Mouse (Mus musculus) midbrain, embryonic 12.5 days (tissue): ENCODE data around the gene Ccl24. TPM values are rescaled to one million over a fixed set of nuclear protein-coding genes. Genes with fewer than 3 reads are reported as not detected.

Source experiments
- ATAC-seq: fragments of 200-750 bp; cut with Nextera tagmentation; 2 replicates; pipeline ENCODE4 v1.8.0; 2017; ENCODE audit warnings: low read depth, moderate TSS enrichment, moderate library complexity; ENCODE audit not compliant: low FRiP score
- H3K27ac ChIP-seq: fragments of 300-500 bp; sonication (generic); replicated peaks from 2 replicates; pipeline ENCODE4 v1.5.1; 2016; ENCODE audit warnings: mild to moderate bottlenecking
- H3K27me3 ChIP-seq: fragments of 300-500 bp; sonication (generic); 2 replicates; pipeline ENCODE4 v1.6.1; 2016; ENCODE audit warnings: mild to moderate bottlenecking
- H3K36me3 ChIP-seq: fragments of 300-500 bp; sonication (generic); 2 replicates; pipeline ENCODE4 v1.6.1; 2016
- H3K4me1 ChIP-seq: fragments of 300-500 bp; sonication (generic); 2 replicates; pipeline ENCODE4 v1.6.1; 2016
- H3K4me2 ChIP-seq: fragments of 300-500 bp; sonication (generic); replicated peaks from 2 replicates; pipeline ENCODE4 v1.6.1; 2016; ENCODE audit warnings: mild to moderate bottlenecking, moderate library complexity
- H3K4me3 ChIP-seq: fragments of 300-500 bp; sonication (generic); 2 replicates; pipeline ENCODE4 v1.5.1; 2016; ENCODE audit warnings: mild to moderate bottlenecking
- H3K9ac ChIP-seq: fragments of 300-500 bp; sonication (generic); replicated peaks from 2 replicates; pipeline ENCODE4 v1.6.1; 2016; ENCODE audit warnings: mild to moderate bottlenecking, moderate library complexity
- H3K9me3 ChIP-seq: fragments of 300-500 bp; sonication (generic); 2 replicates; pipeline ENCODE4 v1.6.1; 2016; ENCODE audit warnings: mild to moderate bottlenecking
- WGBS: fragments of 180-500 bp; shearing (Covaris S2); methylation state at CpG from one replicate; pipeline ENCODE4 v1.1.7; 2016; 5-methylcytosine and 5-hydroxymethylcytosine counted together
- polyA plus RNA-seq: library from polyadenylated mRNA; unstranded; fragments of >200 nt; fragmentation: Nextera tagmentation; extraction: Ambion mirVana; gene quantifications from 2 replicates; pipeline ENCODE4 v1.2.1, GENCODE M21; 2016

The Ccl24 gene
- polyA plus RNA-seq, 1 experiment from 2014 or later: 4.8 TPM

DNA sequence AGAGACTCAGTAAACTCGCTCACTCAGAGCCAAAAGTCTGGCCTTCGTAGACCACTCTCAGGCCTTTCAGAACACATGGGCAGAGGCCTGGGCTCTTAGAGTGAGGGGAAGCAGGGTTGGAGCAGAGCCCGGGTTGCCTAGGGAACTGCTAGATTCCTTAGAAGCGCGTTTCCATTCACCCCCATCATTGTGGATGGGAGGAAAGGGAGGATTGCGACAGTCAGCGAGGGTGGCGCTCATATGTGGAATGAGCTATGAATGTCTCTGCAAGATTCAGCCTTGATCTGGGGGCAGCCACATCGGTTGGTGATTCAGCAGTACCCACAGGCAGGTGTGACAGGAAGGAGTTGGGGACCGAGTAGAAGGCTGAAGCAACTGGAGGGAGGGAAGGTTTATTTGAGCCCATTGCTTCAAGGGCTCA, 6.5 kb upstream of the Ccl24 start:
- no peak overlapping the region for H3K4me3 ChIP-seq
- H3K4me1 ChIP-seq: no peaks in the 10 kb centered on the region
- H3K36me3 ChIP-seq: no peaks in the 10 kb centered on the region
- 87% methylated on average over 10 of the region's 10 CpGs for WGBS
- H3K27me3 ChIP-seq: peaks cover 3% of the 10 kb centered on the region; the same call in 1 of the 2 replicates
- H3K9ac ChIP-seq: no peak overlapping the region
- no peak overlapping the region for H3K27ac ChIP-seq
- no peaks in the 10 kb centered on the region for H3K9me3 ChIP-seq
- no peak for ATAC-seq
- no peak overlapping the region for H3K4me2 ChIP-seq

GRCm38 (mm10) chr5:135576055-135576454, 3.2 kb upstream of the Ccl24 start:
- H3K4me1 ChIP-seq: no peaks in the 10 kb centered on the region
- no peak for ATAC-seq
- H3K27ac ChIP-seq: no peak overlapping the region
- peaks cover 3% of the 10 kb centered on the region; the same call in 1 of the 2 replicates for H3K27me3 ChIP-seq
- 68% methylated on average over 4 of the region's 4 CpGs for WGBS
- H3K36me3 ChIP-seq: no peaks in the 10 kb centered on the region
- no peak overlapping the region for H3K4me2 ChIP-seq
- no peak overlapping the region for H3K4me3 ChIP-seq
- H3K9me3 ChIP-seq: no peaks in the 10 kb centered on the region
- H3K9ac ChIP-seq: no peak overlapping the region

GRCm38 (mm10) chr5:135568698-135569097, 4.2 kb downstream of the Ccl24 start:
- H3K4me3 ChIP-seq: no peak overlapping the region
- no peak overlapping the region for H3K27ac ChIP-seq
- no peaks in the 10 kb centered on the region for H3K4me1 ChIP-seq
- no peaks in the 10 kb centered on the region for H3K27me3 ChIP-seq
- H3K9ac ChIP-seq: no peak overlapping the region
- 74% methylated on average over 6 of the region's 6 CpGs for WGBS
- H3K9me3 ChIP-seq: no peaks in the 10 kb centered on the region
- no peaks in the 10 kb centered on the region for H3K36me3 ChIP-seq
- no peak for ATAC-seq
- H3K4me2 ChIP-seq: no peak overlapping the region

DNA sequence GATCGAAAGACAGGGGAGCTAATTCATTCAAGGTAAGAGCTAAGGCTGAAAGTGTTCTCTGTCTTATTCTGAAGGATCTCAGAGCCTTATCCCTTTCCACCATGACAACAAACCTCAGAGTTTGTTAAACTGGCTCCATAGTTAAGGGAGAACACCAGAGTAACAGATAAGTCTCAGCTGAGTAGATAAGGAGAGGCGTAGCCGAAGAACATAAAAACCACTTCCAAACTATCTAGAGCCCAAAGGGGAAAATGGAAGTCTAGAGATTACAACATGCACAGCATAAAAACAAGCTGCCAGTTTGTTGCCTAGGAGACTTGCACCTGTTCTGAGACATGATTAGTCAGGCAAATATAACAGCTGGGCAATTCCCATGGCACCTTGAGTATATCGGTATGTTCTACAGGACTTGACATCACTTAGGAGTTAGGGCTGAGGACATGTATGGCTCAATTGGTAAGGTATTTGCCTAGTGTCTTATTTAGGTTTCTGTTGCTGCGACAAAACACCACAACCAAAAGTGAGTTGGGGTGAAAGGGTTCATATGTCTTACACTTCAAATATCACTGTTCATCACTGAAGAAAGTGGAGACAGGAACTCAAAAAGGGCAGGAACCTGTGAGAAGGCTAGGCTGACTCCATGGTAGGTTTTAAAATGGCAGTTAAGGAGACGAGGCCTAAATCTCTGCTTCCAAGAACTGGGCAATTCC, 5.1 kb downstream of the Ccl24 start:
- Histone ChIP-seq H3K36me3 (no peaks in the 10 kb centered on the region), H3K4me1 (no peaks in the 10 kb centered on the region), H3K4me2 (no peak overlapping the region), H3K27ac (no peak overlapping the region), H3K4me3 (no peak overlapping the region), H3K9ac (no peak overlapping the region), H3K27me3 (no peaks in the 10 kb centered on the region), H3K9me3 (no peaks in the 10 kb centered on the region)
- ATAC-seq: no peak
- WGBS: 94% methylated on average over 6 of the region's 6 CpGs

GRCm38 (mm10) chr5:135563469-135563868, 9.4 kb downstream of the Ccl24 start, which contains the start of gene Ccl26:
TSS of gene Ccl26 (minus strand) at chr5:135563569.
- H3K9me3 ChIP-seq: no peaks in the 10 kb centered on the region
- ATAC-seq: no peak
- H3K36me3 ChIP-seq: no peaks in the 10 kb centered on the region
- 80% methylated on average over 3 of the region's 3 CpGs for WGBS
- H3K27ac ChIP-seq: no peak within 1 kb of the TSS
- no peak within 1 kb of the TSS for H3K9ac ChIP-seq
- H3K4me2 ChIP-seq: no peak within 1 kb of the TSS
- no peaks in the 10 kb centered on the region for H3K4me1 ChIP-seq
- H3K4me3 ChIP-seq: no peak within 1 kb of the TSS
- H3K27me3 ChIP-seq: no peaks in the 10 kb centered on the region

DNA sequence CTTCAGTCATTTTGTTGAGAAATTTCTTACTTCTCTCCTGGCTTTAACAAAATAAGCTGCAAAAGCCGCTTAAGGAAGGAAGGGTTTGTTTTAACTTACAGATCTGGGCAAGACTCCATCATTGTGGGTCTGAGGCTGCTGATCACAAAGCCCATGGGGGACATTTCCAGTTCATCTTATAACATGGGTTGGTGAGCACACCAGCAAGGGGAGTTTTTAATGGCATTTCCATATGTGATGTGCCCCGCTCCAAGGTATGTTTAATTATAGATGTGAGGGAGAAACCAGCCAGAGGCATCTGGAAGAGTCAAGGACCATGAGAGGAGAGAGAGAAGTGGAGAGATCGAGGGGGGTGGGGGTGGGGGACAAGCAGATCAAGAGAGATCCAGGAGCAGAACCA, 15.2 kb downstream of the Ccl24 start:
- Histone ChIP-seq H3K36me3 (no peaks in the 10 kb centered on the region), H3K4me1 (no peaks in the 10 kb centered on the region), H3K9me3 (no peaks in the 10 kb centered on the region), H3K9ac (no peak overlapping the region), H3K4me2 (no peak overlapping the region), H3K4me3 (no peak overlapping the region), H3K27ac (peak overlapping the region; percentile 49; the same call in 1 of the 2 replicates), H3K27me3 (no peaks in the 10 kb centered on the region)
- ATAC-seq: no peak
- WGBS: 73% methylated on average over 3 of the region's 3 CpGs

GRCm38 (mm10) chr5:135557051-135557450, 15.8 kb downstream of the Ccl24 start:
- Histone ChIP-seq H3K4me3 (no peak overlapping the region), H3K9ac (no peak overlapping the region), H3K4me1 (no peaks in the 10 kb centered on the region), H3K36me3 (no peaks in the 10 kb centered on the region), H3K9me3 (no peaks in the 10 kb centered on the region), H3K4me2 (no peak overlapping the region), H3K27ac (peak overlapping the region; percentile 49; the same call in 1 of the 2 replicates), H3K27me3 (no peaks in the 10 kb centered on the region)
- WGBS: 22% methylated on average over 4 of the region's 4 CpGs
- no peak; the same call in 1 of the 2 replicates for ATAC-seq

- H3K9me3 ChIP-seq: no peaks in the 10 kb centered on the region
- H3K27ac ChIP-seq: 0 out of 2 replicates have a peak overlapping the region, but pooled peaks have one; percentile 4
- H3K36me3 ChIP-seq: no peaks in the 10 kb centered on the region
- no peak overlapping the region for H3K4me2 ChIP-seq
- H3K4me3 ChIP-seq: no peak overlapping the region
- WGBS: 88% methylated on average over 3 of the region's 4 CpGs
- H3K27me3 ChIP-seq: no peaks in the 10 kb centered on the region
- no peak for ATAC-seq
- no peaks in the 10 kb centered on the region for H3K4me1 ChIP-seq
- H3K9ac ChIP-seq: no peak overlapping the region
Observed at GRCm38 (mm10) chr5:135556259-135556658, 16.6 kb downstream of the Ccl24 start.

DNA sequence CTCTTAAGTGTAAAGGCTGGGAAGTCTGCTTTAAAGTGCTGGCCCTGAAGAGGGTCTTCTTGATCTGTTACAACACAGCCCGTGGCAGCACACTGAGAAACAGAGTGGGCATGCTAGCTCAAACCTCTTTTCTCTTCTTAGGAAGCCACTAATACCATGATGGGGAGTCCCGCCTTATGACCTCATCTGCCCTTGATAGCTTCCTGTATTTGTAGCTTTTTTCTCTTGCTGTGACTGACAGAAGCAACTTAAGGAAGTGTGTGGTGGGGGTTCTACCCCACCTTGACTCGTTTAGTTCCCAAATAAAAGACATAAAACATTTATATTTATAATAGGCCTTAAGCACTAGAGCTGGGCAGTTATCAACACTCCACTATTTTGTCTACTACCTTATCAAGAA, 21.3 kb downstream of the Ccl24 start:
- Histone ChIP-seq H3K36me3 (no peaks in the 10 kb centered on the region), H3K27me3 (peaks cover 4% of the 10 kb centered on the region; the same call in 1 of the 2 replicates), H3K4me1 (no peaks in the 10 kb centered on the region), H3K4me3 (no peak overlapping the region), H3K9me3 (no peaks in the 10 kb centered on the region), H3K4me2 (no peak overlapping the region), H3K27ac (no peak overlapping the region), H3K9ac (no peak overlapping the region)
- 75% methylated on average over 3 of the region's 3 CpGs for WGBS
- no peak for ATAC-seq

GRCm38 (mm10) chr5:135550910-135551309, 21.9 kb downstream of the Ccl24 start:
- H3K27me3 ChIP-seq: peaks cover 8% of the 10 kb centered on the region; the same call in 1 of the 2 replicates
- no peak for ATAC-seq
- no peaks in the 10 kb centered on the region; the same call in 1 of the 2 replicates for H3K4me1 ChIP-seq
- H3K4me2 ChIP-seq: no peak overlapping the region
- 32% methylated on average over 3 of the region's 3 CpGs for WGBS
- H3K9ac ChIP-seq: no peak overlapping the region
- H3K27ac ChIP-seq: no peak overlapping the region
- H3K9me3 ChIP-seq: no peaks in the 10 kb centered on the region
- no peaks in the 10 kb centered on the region for H3K36me3 ChIP-seq
- H3K4me3 ChIP-seq: no peak overlapping the region

DNA sequence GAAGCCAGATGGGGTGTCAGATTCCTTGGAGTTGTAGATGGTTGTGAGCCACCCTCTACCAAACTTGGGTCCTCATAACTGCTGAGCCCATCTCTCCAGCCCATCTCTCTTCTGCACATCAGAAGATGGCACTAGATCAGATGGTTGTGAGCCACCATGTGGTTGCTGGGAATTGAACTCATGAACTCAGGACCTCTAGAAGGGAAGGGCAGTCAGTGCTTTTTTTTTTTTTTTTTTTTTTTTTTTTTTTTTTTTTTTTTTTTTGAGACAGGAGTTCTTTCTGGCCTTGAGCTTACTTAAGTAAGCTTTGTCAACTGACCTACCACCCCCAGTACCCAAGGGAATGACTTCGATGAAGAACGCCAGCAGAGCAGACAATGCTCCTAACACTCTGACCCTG, 24.9 kb downstream of the Ccl24 start:
- Histone ChIP-seq H3K4me1 (peaks cover 12% of the 10 kb centered on the region), H3K4me2 (no peak overlapping the region), H3K36me3 (no peaks in the 10 kb centered on the region), H3K27ac (no peak overlapping the region), H3K9ac (no peak overlapping the region), H3K9me3 (no peaks in the 10 kb centered on the region), H3K27me3 (peaks cover 8% of the 10 kb centered on the region; the same call in 1 of the 2 replicates), H3K4me3 (no peak overlapping the region)
- ATAC-seq: no peak
- 85% methylated on average over 2 of the region's 2 CpGs for WGBS

DNA sequence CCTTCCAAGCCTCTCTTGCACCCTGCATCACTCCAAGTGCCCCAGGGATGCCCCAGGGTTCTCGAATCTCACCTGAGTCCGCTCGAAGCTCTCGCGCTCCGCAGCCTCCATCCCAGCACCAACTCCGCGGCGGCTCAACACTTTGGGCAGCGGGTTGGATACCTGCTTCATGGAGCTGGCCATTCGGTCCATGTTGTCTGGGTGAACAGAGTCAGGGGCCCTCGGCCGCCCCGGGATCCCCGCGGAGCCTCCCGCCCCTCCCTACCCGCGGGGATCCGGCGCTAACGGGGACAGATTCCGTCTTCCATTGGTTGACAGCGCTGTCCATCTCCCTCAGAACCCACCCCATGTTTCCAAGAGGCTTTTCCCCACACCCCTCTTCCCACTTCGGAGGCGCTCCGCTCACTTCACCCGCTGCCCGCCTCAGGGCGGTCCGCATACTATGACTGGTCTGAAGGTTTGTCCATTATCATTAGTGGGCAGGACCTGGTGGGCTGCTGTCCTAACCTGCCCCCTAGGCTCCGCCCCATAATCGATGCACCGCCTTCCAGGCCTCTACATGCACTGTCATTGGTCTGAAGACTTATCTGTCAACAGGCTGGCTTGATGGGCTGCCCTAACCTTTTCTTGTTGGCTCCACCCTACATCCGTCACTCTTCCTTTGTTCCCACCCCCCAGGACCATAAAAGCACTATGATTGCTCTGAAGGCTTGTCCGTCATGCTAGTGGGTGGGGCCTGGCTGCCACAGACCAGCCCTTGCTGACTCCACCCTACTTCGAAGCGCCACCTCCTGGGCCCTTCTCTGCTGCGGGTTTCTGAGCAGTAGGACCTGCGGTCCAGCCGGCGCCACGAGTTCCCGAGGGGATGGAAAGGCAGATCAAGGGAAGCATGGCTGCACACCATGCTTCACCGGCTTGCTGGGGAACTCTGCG, 27.7 kb downstream of the Ccl24 start, which contains the start of gene Hip1:
Gene Hip1, minus strand, starts transcription at position 256 of the 933 bp plus-strand sequence.
- peak within 1 kb of the TSS; percentile 69 for H3K9ac ChIP-seq
- H3K4me3 ChIP-seq: peak within 1 kb of the TSS; percentile 73
- H3K4me2 ChIP-seq: peak within 1 kb of the TSS; percentile 92
- H3K27me3 ChIP-seq: peaks cover 8% of the 10 kb centered on the region; the same call in 1 of the 2 replicates
- WGBS: under 1% methylated on average over 46 of the region's 46 CpGs
- no peaks in the 10 kb centered on the region for H3K9me3 ChIP-seq
- ATAC-seq: peak; percentile 100
- H3K27ac ChIP-seq: peak within 1 kb of the TSS; percentile 63
- no peaks in the 10 kb centered on the region for H3K36me3 ChIP-seq
- H3K4me1 ChIP-seq: peaks cover 12% of the 10 kb centered on the region
